Mouse (Mus musculus): ENCODE data around the gene Acacb. TPM values are rescaled to one million over a fixed set of nuclear protein-coding genes. Genes with fewer than 3 reads are reported as not detected.
A peak's percentile ranks its signal among the peaks of the same experiment; 100 is the strongest.

Acacb gene
- total and polyA plus RNA-seq, 2 experiments from 2014 or later, result 2.0 to 5.6 TPM

DNA sequence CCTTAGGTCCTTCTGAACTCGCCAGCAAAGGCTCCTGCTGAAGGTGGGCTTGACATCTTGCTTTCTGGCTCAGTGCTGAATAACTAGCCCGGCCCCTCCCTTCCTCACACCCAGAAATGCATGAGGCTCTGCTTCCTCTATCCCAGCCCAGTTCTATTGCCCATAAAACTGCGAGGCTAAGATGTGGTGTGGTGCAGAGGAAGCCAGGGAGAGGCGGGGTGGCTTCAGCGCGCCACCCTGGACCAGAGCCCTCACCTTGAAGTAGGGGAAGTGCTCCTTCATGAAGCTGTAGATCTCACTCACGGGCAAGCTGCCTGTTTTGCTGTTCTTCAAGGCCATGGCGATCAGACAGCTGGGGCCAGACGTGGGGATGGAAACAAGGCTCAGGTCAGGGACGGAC lies 113.2 kb downstream of the Acacb start:
- no peak overlapping the region for H3K9ac ChIP-seq (replicated peaks; ENCODE audit: low read length, poor library complexity, severe bottlenecking)
- H3K27ac ChIP-seq (ENCODE audit: low read depth, low read length), result no peak overlapping the region
- H3K4me3 ChIP-seq (ENCODE audit: low read depth, low read length), result no peak overlapping the region
- no peaks in the 10 kb centered on the region for H3K27me3 ChIP-seq (ENCODE audit: insufficient read depth, low read length)
- ATAC-seq (ENCODE audit: low FRiP score) (no peak), DNase-seq (ENCODE audit: low spot score) (no peak)
- H3K4me1 ChIP-seq (ENCODE audit: insufficient read depth, low read length), result no peaks in the 10 kb centered on the region
- H3K9me3 ChIP-seq (ENCODE audit: low read length), result no peaks in the 10 kb centered on the region
- 84% methylated on average over 10 of the region's 10 CpGs for WGBS
- no peak overlapping the region for H3K4me2 ChIP-seq (ENCODE audit: low read depth, low read length, poor library complexity, severe bottlenecking)
- H3K36me3 ChIP-seq (ENCODE audit: insufficient read depth, low read length), result no peaks in the 10 kb centered on the region
- no peak for TF ChIP-seq CTCF (IDR thresholded peaks at IDR 0.05)

DNA sequence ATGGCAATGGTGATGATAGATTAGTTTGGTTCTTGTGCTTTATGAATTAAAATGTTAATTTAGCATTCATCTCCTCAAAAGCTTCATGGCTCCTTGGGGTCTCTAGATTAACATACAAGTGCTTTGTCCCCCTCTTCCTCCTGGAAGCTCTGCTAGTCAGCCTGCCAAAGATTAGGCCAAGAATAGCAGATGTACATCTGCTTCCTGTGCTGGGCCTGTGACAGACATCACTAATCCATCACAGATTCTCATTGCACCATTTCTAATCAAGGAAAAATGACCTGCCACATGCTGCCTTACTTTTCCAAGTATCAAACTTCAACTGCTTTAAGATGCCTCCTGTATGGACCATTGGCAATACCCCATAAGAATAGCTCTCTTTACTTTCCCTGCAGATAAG lies 115.2 kb downstream of the Acacb start:
- no peaks in the 10 kb centered on the region for H3K36me3 ChIP-seq (ENCODE audit: insufficient read depth, low read length)
- no peak overlapping the region for H3K27ac ChIP-seq (ENCODE audit: low read depth, low read length)
- no peak for DNase-seq (ENCODE audit: low spot score)
- H3K9me3 ChIP-seq (ENCODE audit: low read length), result no peaks in the 10 kb centered on the region
- H3K4me1 ChIP-seq (ENCODE audit: insufficient read depth, low read length), result no peaks in the 10 kb centered on the region
- H3K27me3 ChIP-seq (ENCODE audit: insufficient read depth, low read length), result no peaks in the 10 kb centered on the region
- TF ChIP-seq CTCF (IDR thresholded peaks at IDR 0.05), result no peak
- H3K4me2 ChIP-seq (ENCODE audit: low read depth, low read length, poor library complexity, severe bottlenecking), result no peak overlapping the region
- no peak for ATAC-seq (ENCODE audit: low FRiP score)
- no peak overlapping the region for H3K4me3 ChIP-seq (ENCODE audit: low read depth, low read length)
- H3K9ac ChIP-seq (replicated peaks; ENCODE audit: low read length, poor library complexity, severe bottlenecking), result no peak overlapping the region

DNA sequence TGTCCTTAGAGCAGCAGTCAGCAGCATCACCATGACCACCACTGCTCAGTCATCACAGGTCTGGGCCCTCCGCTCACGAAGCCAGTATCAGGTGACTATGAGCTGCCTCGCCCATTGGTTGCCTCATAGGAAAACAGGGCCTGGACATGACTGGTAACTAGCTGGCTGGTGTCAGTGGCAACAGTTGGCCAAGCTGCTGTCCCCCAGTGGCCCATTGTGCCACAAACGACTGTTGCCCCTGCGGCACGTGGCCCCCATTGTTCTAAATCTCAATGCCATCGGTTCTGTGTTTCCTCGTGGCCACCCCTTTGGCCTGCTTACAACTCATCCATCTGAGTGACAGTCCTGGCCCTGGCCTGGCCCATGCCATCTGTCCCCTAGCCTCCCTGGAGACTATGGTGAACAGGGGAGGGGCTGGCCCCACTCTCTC lies 117.7 kb downstream of the Acacb start:
- Histone ChIP-seq H3K27me3 (ENCODE audit: insufficient read depth, low read length) (no peaks in the 10 kb centered on the region; the same call in 1 of the 2 replicates), H3K9me3 (ENCODE audit: low read length) (no peaks in the 10 kb centered on the region), H3K9ac (replicated peaks; ENCODE audit: low read length, poor library complexity, severe bottlenecking) (no peak overlapping the region), H3K4me3 (ENCODE audit: low read depth, low read length) (no peak overlapping the region), H3K36me3 (ENCODE audit: insufficient read depth, low read length) (no peaks in the 10 kb centered on the region), H3K4me2 (ENCODE audit: low read depth, low read length, poor library complexity, severe bottlenecking) (no peak overlapping the region), H3K27ac (ENCODE audit: low read depth, low read length) (no peak overlapping the region), H3K4me1 (ENCODE audit: insufficient read depth, low read length) (no peaks in the 10 kb centered on the region)
- DNase-seq (ENCODE audit: low spot score) (peak; percentile 85), ATAC-seq (ENCODE audit: low FRiP score) (peak; percentile 47; the same call in 1 of the 2 replicates)
- 45% methylated on average over 8 of the region's 8 CpGs for WGBS
- no peak for TF ChIP-seq CTCF (IDR thresholded peaks at IDR 0.05)

DNA sequence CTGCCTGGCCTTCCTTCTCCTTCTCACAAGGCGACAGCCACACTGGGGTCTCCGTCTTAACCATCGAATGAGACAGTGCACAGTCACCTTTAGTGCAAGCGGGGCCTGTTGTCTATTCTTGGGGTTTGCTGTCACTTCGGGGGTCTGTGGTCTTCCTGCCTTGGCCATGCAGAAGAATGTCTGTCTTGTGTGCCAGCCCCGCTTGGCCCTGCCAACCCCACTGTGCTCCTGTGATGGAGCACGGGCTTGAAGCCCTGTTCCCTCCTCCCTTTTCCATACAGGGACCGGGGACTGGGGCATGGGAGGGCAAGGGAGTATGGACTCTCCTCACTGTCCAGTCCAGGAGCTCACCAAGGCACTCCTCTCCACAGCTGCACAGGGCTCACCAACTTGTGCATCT lies 118.5 kb downstream of the Acacb start:
- Histone ChIP-seq H3K4me3 (ENCODE audit: low read depth, low read length) (no peak overlapping the region), H3K27me3 (ENCODE audit: insufficient read depth, low read length) (peaks cover under 1% of the 10 kb centered on the region; the same call in 1 of the 2 replicates), H3K27ac (ENCODE audit: low read depth, low read length) (no peak overlapping the region), H3K9me3 (ENCODE audit: low read length) (no peaks in the 10 kb centered on the region), H3K36me3 (ENCODE audit: insufficient read depth, low read length) (no peaks in the 10 kb centered on the region), H3K4me2 (ENCODE audit: low read depth, low read length, poor library complexity, severe bottlenecking) (no peak overlapping the region), H3K4me1 (ENCODE audit: insufficient read depth, low read length) (no peaks in the 10 kb centered on the region), H3K9ac (replicated peaks; ENCODE audit: low read length, poor library complexity, severe bottlenecking) (no peak overlapping the region)
- 84% methylated on average over 8 of the region's 8 CpGs for WGBS
- ATAC-seq (ENCODE audit: low FRiP score) (no peak), DNase-seq (ENCODE audit: low spot score) (no peak)
- no peak for TF ChIP-seq CTCF (IDR thresholded peaks at IDR 0.05)

GRCm38 (mm10) chr5:114268646-114269045 lies 122.3 kb downstream of the Acacb start:
- Histone ChIP-seq H3K9me3 (ENCODE audit: low read length) (no peaks in the 10 kb centered on the region), H3K27me3 (ENCODE audit: insufficient read depth, low read length) (peaks cover 24% of the 10 kb centered on the region), H3K4me3 (ENCODE audit: low read depth, low read length) (no peak overlapping the region), H3K9ac (replicated peaks; ENCODE audit: low read length, poor library complexity, severe bottlenecking) (no peak overlapping the region), H3K36me3 (ENCODE audit: insufficient read depth, low read length) (no peaks in the 10 kb centered on the region), H3K4me1 (ENCODE audit: insufficient read depth, low read length) (no peaks in the 10 kb centered on the region; the same call in 1 of the 2 replicates), H3K27ac (ENCODE audit: low read depth, low read length) (no peak overlapping the region), H3K4me2 (ENCODE audit: low read depth, low read length, poor library complexity, severe bottlenecking) (no peak overlapping the region)
- ATAC-seq (ENCODE audit: low FRiP score) (no peak), DNase-seq (ENCODE audit: low spot score) (peak; percentile 49)
- 21% methylated on average over 7 of the region's 7 CpGs for WGBS
- no peak for TF ChIP-seq CTCF (IDR thresholded peaks at IDR 0.05)

DNA sequence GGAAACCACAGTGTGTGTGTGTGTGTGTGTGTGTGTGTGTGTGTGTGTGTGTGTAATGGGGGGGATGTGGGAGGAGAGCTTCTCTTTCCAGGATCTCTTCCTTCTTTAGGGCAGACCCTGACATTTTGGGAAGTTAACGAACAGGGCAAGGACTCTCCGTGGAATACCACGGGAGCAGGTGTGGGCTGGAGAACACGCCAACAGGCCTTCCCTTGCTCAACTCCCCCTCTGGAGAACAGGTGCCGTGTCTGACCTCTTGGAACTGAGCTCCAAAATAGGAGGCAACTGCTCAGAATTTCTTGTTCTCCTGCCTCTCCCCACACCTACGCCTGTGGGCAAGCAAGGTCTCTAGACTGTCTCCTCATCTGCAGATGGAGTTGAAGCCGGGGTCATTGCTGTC lies 123.2 kb downstream of the Acacb start:
- Histone ChIP-seq H3K4me1 (ENCODE audit: insufficient read depth, low read length) (peaks cover 3% of the 10 kb centered on the region; the same call in 1 of the 2 replicates), H3K36me3 (ENCODE audit: insufficient read depth, low read length) (no peaks in the 10 kb centered on the region), H3K9me3 (ENCODE audit: low read length) (no peaks in the 10 kb centered on the region), H3K4me2 (ENCODE audit: low read depth, low read length, poor library complexity, severe bottlenecking) (no peak overlapping the region), H3K4me3 (ENCODE audit: low read depth, low read length) (no peak overlapping the region), H3K27ac (ENCODE audit: low read depth, low read length) (no peak overlapping the region), H3K9ac (replicated peaks; ENCODE audit: low read length, poor library complexity, severe bottlenecking) (no peak overlapping the region), H3K27me3 (ENCODE audit: insufficient read depth, low read length) (peaks cover 32% of the 10 kb centered on the region)
- DNase-seq (ENCODE audit: low spot score) (no peak), ATAC-seq (ENCODE audit: low FRiP score) (no peak)
- TF ChIP-seq CTCF (IDR thresholded peaks at IDR 0.05), result no peak
- 66% methylated on average over 7 of the region's 7 CpGs for WGBS

Data from midbrain, postnatal 0 days (tissue).